Mouse (Mus musculus) gastrocnemius, adult 2 months (tissue): ENCODE results near the gene 1700109H08Rik. TPM values are rescaled to one million over a fixed set of nuclear protein-coding genes. Genes with fewer than 3 reads are reported as not detected.
"Not testable (repeated sequence)": the region's sequence is repeated elsewhere in the genome, so short reads cannot be mapped to it uniquely, and the experiment has no call there.

ENCODE experiments used
- DNase-seq: peaks from one replicate; pipeline ENCODE4 v3.0.0; 2022
- H3K27ac ChIP-seq: fragments of 200-600 bp; 2 replicates; pipeline ENCODE4 v1.8.1; 2022; ENCODE audit warnings: mild to moderate bottlenecking
- H3K4me3 ChIP-seq: fragments of 200-600 bp; 2 replicates; pipeline ENCODE4 v1.8.1; 2022; ENCODE audit warnings: mild to moderate bottlenecking, moderate library complexity
- CTCF ChIP-seq: fragments of 200-600 bp; IDR thresholded peaks from 2 replicates; pipeline ENCODE4 v1.8.1; 2022; ENCODE audit warnings: antibody characterized with exemption, mild to moderate bottlenecking, moderate library complexity
- intact Hi-C: fragments of 180-260 bp; cut with DNase I; formaldehyde crosslinking; loops from one replicate; pipeline ENCODE4 v1.15.1; 2025
- long read RNA-seq, 2 experiments: library from polyadenylated mRNA; stranded (forward); transcript quantifications; one replicate each; pipeline ENCODE4 v2.0.0; 2021
- total RNA-seq, 2 experiments: library from RNA; stranded (reverse); gene quantifications; 2 replicates each; pipeline ENCODE4 v1.2.3; 2021

The 1700109H08Rik gene
- total RNA-seq = 1 to 10 TPM; 5.0 to 6.1 TPM
- long read RNA-seq, experiment 1 = 0 reads
- long read RNA-seq, experiment 2, partial matches to known transcripts = 1 of 1 reads
- long read RNA-seq, experiment 2, other reads (novel, unspliced or antisense) = 0 of 1 reads

GRCm38 (mm10) chr5:3571266-3571665 is at the start of gene 1700109H08Rik:
Gene 1700109H08Rik, plus strand, starts transcription at chr5:3571566.
- intact Hi-C loops = no loop called here
- no peak within 1 kb of the TSS for H3K27ac ChIP-seq

GRCm38 (mm10) chr5:3521741-3522140 is 49.6 kb upstream of the 1700109H08Rik start:
- TF ChIP-seq CTCF = no peak
- intact Hi-C loops = no loop called here
- H3K27ac ChIP-seq = no peak overlapping the region
- no peak overlapping the region for H3K4me3 ChIP-seq
- no peak for DNase-seq

More at GRCm38 (mm10) chr5:3571266-3571665, at the start of gene 1700109H08Rik:
- no peak for DNase-seq
- no peak for TF ChIP-seq CTCF
- H3K4me3 ChIP-seq = no peak within 1 kb of the TSS

GRCm38 (mm10) chr5:3522826-3523225 is 48.5 kb upstream of the 1700109H08Rik start:
- intact Hi-C loops = no loop called here
- H3K4me3 ChIP-seq = no peak overlapping the region
- DNase-seq = no peak
- no peak for TF ChIP-seq CTCF
- H3K27ac ChIP-seq = no peak overlapping the region

- no peak overlapping the region for H3K27ac ChIP-seq
- H3K4me3 ChIP-seq = no peak overlapping the region
- DNase-seq = no peak
- no peak for TF ChIP-seq CTCF
- intact Hi-C loops = no loop called here
Measured at GRCm38 (mm10) chr5:3527041-3527691, 44.2 kb upstream of the 1700109H08Rik start.

- DNase-seq = no peak
- intact Hi-C loops = no loop called here
Measured at GRCm38 (mm10) chr5:3529585-3530189, 41.7 kb upstream of the 1700109H08Rik start.

GRCm38 (mm10) chr5:3532048-3532447 is 39.3 kb upstream of the 1700109H08Rik start:
- DNase-seq, H3K27ac ChIP-seq, intact Hi-C loops, H3K4me3 ChIP-seq: not testable (repeated sequence)

More at GRCm38 (mm10) chr5:3529585-3530189, 41.7 kb upstream of the 1700109H08Rik start:
- Histone ChIP-seq H3K27ac (no peak overlapping the region), H3K4me3 (no peak overlapping the region)
- no peak for TF ChIP-seq CTCF

- TF ChIP-seq CTCF = no peak
- no peak for DNase-seq
- Histone ChIP-seq H3K4me3 (no peak overlapping the region), H3K27ac (no peak overlapping the region)
- intact Hi-C loops = no loop called here
Measured at GRCm38 (mm10) chr5:3536592-3537212, 34.7 kb upstream of the 1700109H08Rik start.

GRCm38 (mm10) chr5:3538505-3539472 is 32.6 kb upstream of the 1700109H08Rik start:
- Histone ChIP-seq H3K27ac (no peak overlapping the region), H3K4me3 (no peak overlapping the region)
- intact Hi-C loops = no loop called here
- TF ChIP-seq CTCF = no peak
- no peak for DNase-seq

GRCm38 (mm10) chr5:3541871-3542270 is 29.5 kb upstream of the 1700109H08Rik start:
- no peak for DNase-seq
- Histone ChIP-seq H3K4me3 (no peak overlapping the region), H3K27ac (no peak overlapping the region)
- TF ChIP-seq CTCF = no peak
- intact Hi-C loops = loop anchor here (10.0 kb wide), 1 partner anchor 397 kb away; no protein-coding TSS in a partner anchor

GRCm38 (mm10) chr5:3543629-3544479 is 27.5 kb upstream of the 1700109H08Rik start, which contains the start of gene Fam133b:
Gene Fam133b, plus strand, starts transcription at chr5:3543833.
- intact Hi-C loops = loop anchor here (10.0 kb wide), 1 partner anchor 399 kb away; no protein-coding TSS in a partner anchor
- Histone ChIP-seq H3K4me3 (peak within 1 kb of the TSS; percentile 99), H3K27ac (peak within 1 kb of the TSS; percentile 97)
- TF ChIP-seq CTCF = no peak; the same call in 1 of the 2 replicates
- DNase-seq = peak; percentile 98

GRCm38 (mm10) chr5:3544480-3544769 is 26.9 kb upstream of the 1700109H08Rik start:
- DNase-seq = no peak
- peak overlapping the region; percentile 97 for H3K27ac ChIP-seq
- intact Hi-C loops = loop anchor here (10.0 kb wide), 1 partner anchor 400 kb away; no protein-coding TSS in a partner anchor
- H3K4me3 ChIP-seq = peak overlapping the region; percentile 99
- TF ChIP-seq CTCF = no peak
